Mouse (Mus musculus) CH12.LX (cell line): Measurements from ENCODE around the gene Nipsnap3b. TPM values are rescaled to one million over a fixed set of nuclear protein-coding genes. Genes with fewer than 3 reads are reported as not detected.

Source experiments
- DNase-seq: peaks from one replicate; pipeline ENCODE4 v3.0.0-alpha.2; 2013; ENCODE audit errors: extremely low read depth
- H3K27ac ChIP-seq: 2 replicates; pipeline ENCODE4 v1.5.1; 2012; ENCODE audit warnings: low read depth, mild to moderate bottlenecking, control low read depth, moderate library complexity; ENCODE audit not compliant: insufficient read depth
- H3K27me3 ChIP-seq: replicated peaks from 2 replicates; pipeline ENCODE3; 2012; ENCODE audit warnings: inconsistent platforms
- H3K36me3 ChIP-seq, 2 experiments: replicated peaks in 1 of 2; 2 replicates each; pipeline versions ENCODE3 to v1.6.1; 2012; ENCODE audit warnings: inconsistent platforms in 1 of 2, low read length in 1 of 2, mild to moderate bottlenecking in 1 of 2, mixed read lengths in 1 of 2, moderate library complexity in 1 of 2; ENCODE audit not compliant: control insufficient read depth in 1 of 2, insufficient read depth in 1 of 2
- H3K4me1 ChIP-seq, 2 experiments: 2 replicates each; pipeline ENCODE4 v1.6.1; 2012; ENCODE audit warnings: inconsistent platforms in 1 of 2, moderate library complexity in 1 of 2; ENCODE audit not compliant: insufficient read depth in 2 of 2, control insufficient read depth in 1 of 2
- H3K4me2 ChIP-seq: 2 replicates; pipeline ENCODE4 v1.6.1; 2012; ENCODE audit warnings: low read depth, mild to moderate bottlenecking, control low read depth; ENCODE audit not compliant: poor library complexity, insufficient read depth, severe bottlenecking
- H3K4me3 ChIP-seq, 3 experiments: fragments of 150-350 bp in 1 of 3; sonication (generic) in 1 of 3; replicated peaks in 1 of 3; 2 replicates each; pipeline versions ENCODE3 to v1.5.1; 2011 to 2012; ENCODE audit warnings: low read depth in 2 of 3, low read length in 2 of 3, mild to moderate bottlenecking in 2 of 3, moderate library complexity in 2 of 3, control low read depth in 1 of 3, improper control_type of control experiment in 1 of 3, inconsistent platforms in 1 of 3, mixed read lengths in 1 of 3; ENCODE audit not compliant: poor library complexity in 1 of 3
- H3K79me2 ChIP-seq: replicated peaks from 2 replicates; pipeline ENCODE4 v1.6.1; 2012; ENCODE audit warnings: mild to moderate bottlenecking, moderate library complexity; ENCODE audit not compliant: control insufficient read depth, poor library complexity, insufficient read depth, severe bottlenecking; ENCODE audit errors: extremely low read depth
- H3K9ac ChIP-seq: 2 replicates; pipeline ENCODE4 v1.6.1; 2012; ENCODE audit warnings: low read depth, mild to moderate bottlenecking, control low read depth, moderate library complexity; ENCODE audit not compliant: insufficient read depth
- H3K9me3 ChIP-seq: replicated peaks from 2 replicates; pipeline ENCODE3; 2012; ENCODE audit warnings: low read length, inconsistent platforms, mixed read lengths
- BHLHE40 ChIP-seq: IDR thresholded peaks from 2 replicates; pipeline ENCODE4 v1.6.1; 2011; ENCODE audit warnings: mild to moderate bottlenecking, low read depth, low read length, improper control_type of control experiment
- CTCF ChIP-seq, 2 experiments: IDR thresholded peaks in 1 of 2; conservative IDR thresholded peaks in 1 of 2; 2 replicates each; pipeline ENCODE4 v1.5.1; 2011 to 2012; ENCODE audit warnings: low read depth in 2 of 2, low read length in 2 of 2, improper control_type of control experiment in 1 of 2, inconsistent platforms in 1 of 2, mild to moderate bottlenecking in 1 of 2, moderate library complexity in 1 of 2
- ELF1 ChIP-seq: IDR thresholded peaks from 2 replicates; pipeline ENCODE4 v1.6.1; 2014; ENCODE audit warnings: low read depth, mild to moderate bottlenecking, inconsistent platforms, low read length, improper control_type of control experiment
- EP300 ChIP-seq: IDR thresholded peaks from 2 replicates; pipeline ENCODE4 v1.6.1; 2011; ENCODE audit warnings: low read length, improper control_type of control experiment
- IRF4 ChIP-seq: IDR thresholded peaks from 2 replicates; pipeline ENCODE4 v1.6.1; 2014; ENCODE audit warnings: low read depth, mild to moderate bottlenecking, inconsistent platforms, low read length, improper control_type of control experiment
- KAT2A ChIP-seq: IDR thresholded peaks from 2 replicates; pipeline ENCODE4 v1.6.1; 2012; ENCODE audit warnings: low read length, improper control_type of control experiment, inconsistent platforms; ENCODE audit not compliant: insufficient replicate concordance
- MAFK ChIP-seq: IDR thresholded peaks from 2 replicates; pipeline ENCODE4 v1.6.1; 2011; ENCODE audit warnings: low read length, improper control_type of control experiment; ENCODE audit not compliant: insufficient replicate concordance
- MXI1 ChIP-seq: IDR thresholded peaks from 2 replicates; pipeline ENCODE4 v1.6.1; 2011; ENCODE audit warnings: mild to moderate bottlenecking, low read depth, low read length, improper control_type of control experiment
- MYC ChIP-seq: IDR thresholded peaks from 2 replicates; pipeline ENCODE4 v1.6.1; 2011; ENCODE audit warnings: low read depth, mild to moderate bottlenecking, improper control_type of control experiment, low read length
- RAD21 ChIP-seq: IDR thresholded peaks from 2 replicates; pipeline ENCODE4 v1.6.1; 2011; ENCODE audit warnings: low read depth, mild to moderate bottlenecking, low read length, improper control_type of control experiment, moderate library complexity
- RCOR1 ChIP-seq: conservative IDR thresholded peaks from 2 replicates; pipeline ENCODE4 v1.6.1; 2012; ENCODE audit warnings: low read depth, mild to moderate bottlenecking, inconsistent platforms, low read length, improper control_type of control experiment
- SMC3 ChIP-seq: IDR thresholded peaks from 2 replicates; pipeline ENCODE4 v1.6.1; 2011; ENCODE audit warnings: low read depth, low read length, improper control_type of control experiment
- TCF12 ChIP-seq: IDR thresholded peaks from 2 replicates; pipeline ENCODE4 v1.6.1; 2014; ENCODE audit warnings: low read depth, mild to moderate bottlenecking, inconsistent platforms, low read length, improper control_type of control experiment
- USF1 ChIP-seq: IDR thresholded peaks from 2 replicates; pipeline ENCODE4 v1.6.1; 2014; ENCODE audit warnings: low read depth, mild to moderate bottlenecking, inconsistent platforms, low read length, improper control_type of control experiment
- ZC3H11A ChIP-seq: IDR thresholded peaks from 2 replicates; pipeline ENCODE4 v1.6.1; 2012; ENCODE audit warnings: low read depth, mild to moderate bottlenecking, inconsistent platforms, low read length, improper control_type of control experiment
- dilution Hi-C: fragments of 300-500 bp; cut with MboI; formaldehyde crosslinking; loops from 2 replicates; pipeline ENCODE4 v1.14.3; 2020; ENCODE audit warnings: low sequenced_read_pairs; ENCODE audit not compliant: extremely low pct_unique_long_range_greater_than_20kb, extremely low pct_ligation_motif_present
- in situ Hi-C: fragments of 300-500 bp; cut with MboI; formaldehyde crosslinking; loops from 3 replicates; pipeline ENCODE4 v1.14.3; 2019; ENCODE audit warnings: low sequenced_read_pairs, low pct_ligation_motif_present, low pct_unique_long_range_greater_than_20kb, mixed read lengths
- polyA plus RNA-seq: library from polyadenylated mRNA; unstranded; fragments of >175 nt; gene quantifications from 2 replicates; pipeline ENCODE4 v1.2.1, GENCODE M21; 2012; ENCODE audit warnings: low read depth; ENCODE audit not compliant: insufficient read length
- total RNA-seq, 2 experiments: library from RNA; depleted of rRNA; stranded (reverse); fragments of 300-350 nt in 1 of 2; fragments of >200 nt in 1 of 2; gene quantifications; 2 replicates each; pipeline ENCODE4 v1.2.3; 2012 to 2014

Gene Nipsnap3b
- total and polyA plus RNA-seq, 3 experiments = 29.7 to 97.4 (median 70.9) TPM

DNA sequence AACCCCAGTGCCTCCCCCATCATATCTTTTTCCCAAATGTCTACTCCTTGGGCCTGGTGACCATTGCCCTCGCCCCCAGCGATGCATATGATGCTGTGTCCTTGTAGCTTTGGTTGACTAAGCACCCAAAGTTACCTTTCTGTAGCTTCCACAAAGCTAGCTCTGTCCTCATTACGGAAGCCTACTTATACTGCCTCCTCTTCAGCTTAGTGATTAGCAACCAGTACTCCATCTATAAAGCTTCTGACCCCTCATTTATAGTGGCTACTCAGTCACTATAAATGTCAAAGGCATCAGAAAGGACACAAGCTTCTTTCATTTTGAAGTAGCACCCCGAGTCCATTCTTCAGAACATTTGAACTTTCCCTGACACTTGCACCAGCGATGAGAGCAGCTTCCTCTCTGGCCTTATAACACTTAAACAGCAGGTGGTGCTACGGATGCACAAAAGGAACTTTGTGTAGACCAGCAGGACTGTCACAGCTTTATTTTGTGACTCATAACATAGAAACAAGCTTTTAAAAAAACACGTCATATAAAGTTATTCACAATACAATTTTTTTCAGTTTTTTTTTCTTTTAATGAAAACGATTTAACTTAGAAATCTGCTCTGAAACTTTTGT is 18.8 kb downstream of the Nipsnap3b start:
- dilution Hi-C loops = no loop called here
- no peak overlapping the region; the same call in 1 of the 2 replicates for H3K4me2 ChIP-seq
- H3K79me2 ChIP-seq = no peaks in the 10 kb centered on the region
- no peaks in the 10 kb centered on the region for H3K4me1 ChIP-seq
- peak; percentile 58 for TF ChIP-seq SMC3
- TF ChIP-seq MYC = no peak
- peak in 1 of 2 experiments; percentile 71; a peak in 2 of 4 replicates for TF ChIP-seq CTCF (conservative IDR thresholded peaks at IDR 0.05 in 1 of 2, IDR thresholded peaks at IDR 0.05 in 1 of 2; ENCODE audit: low read depth in 2 of 2, low read length in 2 of 2)
- TF ChIP-seq TCF12 = no peak
- TF ChIP-seq ZC3H11A = no peak
- no peak for TF ChIP-seq MAFK
- no peak for TF ChIP-seq RCOR1
- TF ChIP-seq EP300 = no peak
- no peak for TF ChIP-seq BHLHE40
- TF ChIP-seq MXI1 = no peak
- TF ChIP-seq RAD21 = peak; percentile 75
- no peak for TF ChIP-seq IRF4
- TF ChIP-seq ELF1 = no peak
- H3K27me3 ChIP-seq = no peaks in the 10 kb centered on the region
- peak; percentile 35 for DNase-seq
- H3K9ac ChIP-seq = no peak overlapping the region
- H3K9me3 ChIP-seq = no peaks in the 10 kb centered on the region
- H3K36me3 ChIP-seq = no peaks in the 10 kb centered on the region
- in situ Hi-C loops = no loop called here
- no peak overlapping the region for H3K27ac ChIP-seq
- no peak overlapping the region for H3K4me3 ChIP-seq

DNA sequence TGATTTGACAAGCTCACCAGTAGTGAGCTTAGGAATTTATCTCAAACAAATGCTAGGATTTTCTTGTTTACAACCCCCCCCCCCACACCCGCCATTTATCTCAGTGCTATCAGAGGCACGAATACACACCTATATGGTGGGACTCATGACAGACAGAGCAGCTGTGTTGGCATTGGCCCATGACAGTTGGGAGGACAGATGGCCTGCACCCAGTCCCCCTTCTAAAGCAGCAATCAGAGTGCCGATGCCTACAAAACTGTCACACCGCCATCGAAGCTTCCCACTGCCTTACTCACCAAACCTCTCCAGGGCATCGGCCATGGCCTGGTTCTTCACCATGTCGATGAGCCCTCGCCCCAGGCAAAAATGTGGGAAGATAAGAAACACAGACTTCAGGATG is 32.1 kb downstream of the Nipsnap3b start:
- Histone ChIP-seq H3K36me3 (no peaks in the 10 kb centered on the region), H3K4me1 (0 out of 4 replicates have a peak, but pooled peaks cover 0 to 2% of the 10 kb centered on the region in 2 experiments), H3K4me3 (no peak overlapping the region), H3K27me3 (no peaks in the 10 kb centered on the region), H3K9me3 (no peaks in the 10 kb centered on the region), H3K4me2 (no peak overlapping the region), H3K27ac (no peak overlapping the region), H3K79me2 (no peaks in the 10 kb centered on the region), H3K9ac (no peak overlapping the region)
- dilution Hi-C loops = no loop called here
- in situ Hi-C loops = no loop called here
- TF ChIP-seq RCOR1 (no peak), SMC3 (no peak), USF1 (no peak)
- DNase-seq = no peak

DNA sequence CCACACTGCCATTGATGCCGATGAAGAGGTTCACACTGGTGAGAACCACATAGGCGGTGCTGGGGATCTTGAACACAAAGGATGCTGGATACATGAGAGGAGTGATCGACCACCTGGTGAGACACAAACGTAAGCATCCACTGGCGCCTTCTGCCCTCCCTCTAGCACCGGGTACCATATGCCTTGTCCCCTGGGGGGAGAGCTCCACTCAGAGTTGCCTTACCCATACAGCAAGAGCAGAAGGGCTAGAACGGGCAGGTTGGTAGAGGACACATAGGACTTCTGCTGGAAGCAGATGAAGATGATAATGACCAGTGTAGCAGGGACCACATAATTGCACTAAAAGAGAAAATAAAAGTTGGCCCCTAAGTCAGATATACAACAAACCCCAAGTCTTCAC is 34.1 kb downstream of the Nipsnap3b start:
- Histone ChIP-seq H3K79me2 (no peaks in the 10 kb centered on the region), H3K9me3 (no peaks in the 10 kb centered on the region), H3K4me1 (0 out of 4 replicates have a peak, but pooled peaks cover 0 to 2% of the 10 kb centered on the region in 2 experiments), H3K4me2 (no peak overlapping the region), H3K4me3 (no peak overlapping the region), H3K27me3 (no peaks in the 10 kb centered on the region), H3K36me3 (no peaks in the 10 kb centered on the region), H3K9ac (no peak overlapping the region), H3K27ac (no peak overlapping the region)
- dilution Hi-C loops = no loop called here
- in situ Hi-C loops = no loop called here
- TF ChIP-seq KAT2A = no peak
- no peak for DNase-seq
